Mouse (Mus musculus) cortical plate, adult 2 months (tissue): ENCODE measurements at regions not wholly inside any gene's neighbourhood (a gene's known extent, or its start where the extent isn't known, plus 50 kb on each side); places are given as distances from the start of the nearest gene placed in this dataset.

Experiments used
- H3K27ac ChIP-seq: fragments of 200-500 bp; 2 replicates; pipeline ENCODE4 v1.5.1; 2012; ENCODE audit warnings: low read length, control low read depth, inconsistent platforms; ENCODE audit not compliant: insufficient read depth
- H3K4me1 ChIP-seq: fragments of 200-500 bp; 2 replicates; pipeline ENCODE4 v1.6.1; 2011; ENCODE audit warnings: low read length; ENCODE audit not compliant: control insufficient read depth, insufficient read depth
- H3K4me3 ChIP-seq: fragments of 200-500 bp; 2 replicates; pipeline ENCODE4 v1.5.1; 2011; ENCODE audit warnings: mild to moderate bottlenecking, low read length, control low read depth; ENCODE audit not compliant: insufficient read depth
- CTCF ChIP-seq: fragments of 200-500 bp; IDR thresholded peaks from 2 replicates; pipeline ENCODE4 v1.5.1; 2011; ENCODE audit warnings: mild to moderate bottlenecking, control low read depth, low read length; ENCODE audit not compliant: insufficient read depth; ENCODE audit errors: extremely low read depth
- POLR2A ChIP-seq: fragments of 200-500 bp; IDR thresholded peaks from 2 replicates; pipeline ENCODE4 v1.6.1; 2011; ENCODE audit warnings: mild to moderate bottlenecking, low read length, control low read depth; ENCODE audit not compliant: insufficient read depth; ENCODE audit errors: extremely low read depth

DNA sequence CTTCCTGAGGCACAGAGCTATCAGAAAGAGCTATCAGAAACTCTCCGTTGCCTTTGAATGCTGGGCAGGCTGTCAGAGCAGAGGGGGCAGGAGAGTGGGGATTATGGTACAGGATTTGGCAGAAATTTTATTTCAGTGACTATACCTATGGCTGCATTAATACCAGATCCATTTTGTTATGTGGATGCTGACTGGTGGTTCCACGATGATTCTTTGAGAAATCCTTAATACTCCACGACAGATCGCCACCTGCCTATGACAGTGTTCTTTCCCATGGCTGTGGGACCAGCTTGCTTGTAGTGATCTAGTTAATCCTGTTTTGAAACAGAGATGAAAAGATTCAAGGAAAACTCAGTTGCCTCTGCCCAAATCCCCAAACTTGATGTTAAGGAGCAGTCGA lies 255.6 kb downstream of the Tmem38b start:
- no peak overlapping the region for H3K27ac ChIP-seq
- TF ChIP-seq POLR2A = no peak
- no peak for TF ChIP-seq CTCF
- no peaks in the 10 kb centered on the region for H3K4me1 ChIP-seq
- no peak overlapping the region for H3K4me3 ChIP-seq

DNA sequence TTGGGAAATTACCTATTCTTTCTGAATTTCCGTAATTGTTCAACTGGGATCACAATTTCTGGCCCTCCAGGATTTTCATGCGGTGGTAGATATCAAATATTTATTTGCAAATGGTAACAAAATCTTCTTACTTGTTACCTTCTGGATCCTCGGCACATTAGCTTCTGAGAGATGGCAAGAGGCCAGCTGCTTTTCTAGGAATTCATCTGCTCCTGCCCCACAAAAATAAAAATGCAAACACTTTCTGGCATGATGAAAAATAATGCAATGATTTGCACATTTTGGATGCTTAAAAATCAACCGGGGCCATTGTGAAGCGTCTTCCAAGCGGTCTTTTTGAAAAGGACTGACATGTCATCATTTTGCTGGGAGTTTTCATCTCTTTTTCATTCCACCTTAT lies 258.9 kb downstream of the Tmem38b start:
- H3K4me3 ChIP-seq = no peak overlapping the region
- no peaks in the 10 kb centered on the region for H3K4me1 ChIP-seq
- H3K27ac ChIP-seq = no peak overlapping the region
- TF ChIP-seq CTCF (no peak), POLR2A (no peak)

DNA sequence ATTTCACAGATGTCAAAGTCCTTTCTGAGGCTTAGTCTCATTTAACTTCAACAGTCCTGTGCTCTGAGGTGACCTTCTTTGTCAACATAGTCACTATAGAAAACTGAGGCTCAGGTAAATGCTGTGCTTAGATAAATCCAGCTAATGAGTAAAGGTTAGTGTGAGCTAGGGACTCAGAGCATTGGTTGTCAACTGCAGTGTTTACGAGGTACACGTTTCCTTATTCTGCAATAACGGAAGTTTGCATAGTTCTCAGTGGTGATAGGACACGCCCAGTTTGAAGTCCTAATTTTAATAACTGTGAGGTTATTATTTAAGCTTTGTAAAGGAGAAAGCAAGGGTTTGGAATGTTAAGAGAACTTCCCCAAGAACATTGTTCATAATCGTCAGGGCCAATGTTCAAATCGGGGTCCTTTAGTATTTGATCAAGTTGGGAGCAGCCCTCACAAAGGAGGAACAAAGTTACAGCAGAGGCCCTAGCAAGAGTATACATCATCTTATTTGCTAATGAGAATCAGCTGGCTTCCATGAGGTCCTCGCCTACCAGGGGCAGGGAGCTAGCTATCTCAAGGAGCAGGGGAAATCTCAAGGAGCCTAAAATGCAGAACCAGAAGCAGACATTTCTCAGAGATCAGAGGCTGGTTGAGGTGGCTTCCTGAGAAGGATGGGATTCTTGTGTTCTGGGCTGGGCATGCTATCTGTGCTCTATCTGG lies 268.6 kb downstream of the Tmem38b start:
- Histone ChIP-seq H3K27ac (no peak overlapping the region), H3K4me3 (no peak overlapping the region), H3K4me1 (no peaks in the 10 kb centered on the region)
- TF ChIP-seq POLR2A = no peak
- TF ChIP-seq CTCF = no peak

DNA sequence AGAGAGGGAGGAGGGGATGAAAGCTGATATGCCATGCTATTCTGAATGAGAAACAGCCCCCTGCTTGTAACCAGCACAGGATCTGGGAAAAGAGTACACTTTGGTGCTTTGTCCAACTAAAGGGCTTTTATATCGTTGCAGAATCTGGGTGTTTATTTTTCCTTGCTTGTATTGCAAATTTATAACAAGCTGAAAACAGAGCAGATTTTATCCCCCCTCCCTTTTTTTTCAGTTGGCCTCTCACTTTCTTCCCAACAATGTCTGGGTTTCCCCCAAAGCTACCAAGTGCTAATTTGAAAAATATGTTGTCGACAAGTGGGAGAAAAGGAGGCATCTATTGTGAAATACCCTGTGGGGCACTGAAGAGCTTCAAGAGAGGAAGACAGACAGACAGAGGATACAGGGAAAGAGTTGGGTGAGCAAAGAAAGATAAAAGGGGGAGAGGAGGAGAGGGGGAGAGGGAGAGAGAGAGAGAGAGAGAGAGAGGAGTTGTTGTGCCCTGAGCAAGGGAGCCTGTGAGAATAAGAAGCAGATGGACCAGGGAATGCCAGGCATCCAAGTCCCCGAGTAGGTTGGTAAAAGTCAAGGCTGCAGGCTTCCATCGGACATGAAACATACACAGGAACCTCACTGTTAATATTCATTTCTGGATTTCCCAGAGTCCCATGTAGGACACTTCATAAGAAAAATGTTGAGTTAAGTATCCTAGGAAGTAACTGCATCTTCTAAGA lies 269.5 kb downstream of the Tmem38b start:
- no peak overlapping the region for H3K4me3 ChIP-seq
- H3K4me1 ChIP-seq = no peaks in the 10 kb centered on the region
- no peak overlapping the region for H3K27ac ChIP-seq
- TF ChIP-seq POLR2A (no peak), CTCF (no peak)

DNA sequence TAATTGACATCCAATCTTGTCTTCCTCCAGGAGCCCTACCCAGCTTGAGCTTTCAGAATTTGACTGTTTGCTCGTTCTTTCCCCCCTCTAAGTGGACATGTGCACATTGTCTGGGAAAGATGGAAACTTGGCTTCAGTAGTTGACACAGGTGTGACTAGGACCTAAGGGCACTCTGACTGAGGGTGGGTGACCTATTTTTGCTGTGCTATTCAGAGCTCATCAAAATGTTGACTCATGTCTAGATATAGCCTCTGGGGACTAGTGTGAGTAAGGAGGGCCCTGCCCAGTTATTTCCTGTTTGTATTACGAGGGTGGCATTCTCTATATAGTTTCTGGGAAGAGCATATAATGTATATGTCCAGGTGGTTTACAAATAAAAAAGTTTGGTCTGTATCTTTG lies 271.7 kb downstream of the Tmem38b start:
- no peaks in the 10 kb centered on the region for H3K4me1 ChIP-seq
- TF ChIP-seq POLR2A (no peak), CTCF (no peak)
- H3K27ac ChIP-seq = no peak overlapping the region
- no peak overlapping the region for H3K4me3 ChIP-seq

DNA sequence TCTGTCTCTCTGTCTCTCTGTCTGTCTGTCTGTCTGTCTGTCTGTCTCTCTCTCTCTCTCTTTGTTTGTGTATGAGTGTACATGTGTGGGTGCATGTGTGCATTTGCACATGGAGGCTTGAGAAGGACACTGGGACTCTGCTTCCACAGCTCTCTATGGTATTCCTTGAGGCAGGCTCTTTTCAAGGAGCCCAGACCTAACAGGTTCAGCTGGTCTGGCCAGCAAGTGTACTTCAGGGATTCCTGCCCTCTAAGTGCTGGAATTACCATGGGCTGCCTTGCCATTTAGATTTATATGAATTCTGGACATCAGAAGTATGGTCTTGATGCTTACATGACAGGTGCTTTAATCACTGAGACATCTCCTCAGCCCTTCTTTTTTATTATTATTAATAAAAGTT lies 274.4 kb downstream of the Tmem38b start:
- no peak overlapping the region for H3K27ac ChIP-seq
- no peak overlapping the region for H3K4me3 ChIP-seq
- H3K4me1 ChIP-seq = no peaks in the 10 kb centered on the region
- TF ChIP-seq POLR2A = no peak
- TF ChIP-seq CTCF = no peak

DNA sequence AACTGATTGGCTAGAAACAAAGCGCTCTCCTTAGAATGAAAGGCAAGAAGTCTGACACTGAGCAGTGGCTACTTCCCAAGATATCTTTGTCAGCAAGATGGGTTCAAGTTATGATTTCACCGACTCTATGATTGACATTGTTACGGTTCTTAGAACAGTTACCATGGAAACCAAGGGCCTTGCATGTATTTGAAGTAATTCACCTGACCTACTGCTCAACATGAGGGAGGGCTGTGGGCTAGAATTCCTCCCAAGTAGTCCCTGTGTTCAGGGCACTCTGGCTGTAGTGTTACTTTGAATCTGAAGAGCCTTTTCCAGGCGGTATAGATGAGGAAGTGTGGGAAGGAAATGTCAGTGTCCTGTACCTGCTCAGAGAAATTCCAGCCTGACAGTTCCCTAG lies 281.1 kb downstream of the Tmem38b start:
- Histone ChIP-seq H3K4me1 (no peaks in the 10 kb centered on the region), H3K27ac (no peak overlapping the region), H3K4me3 (no peak overlapping the region)
- no peak for TF ChIP-seq POLR2A
- TF ChIP-seq CTCF = no peak

DNA sequence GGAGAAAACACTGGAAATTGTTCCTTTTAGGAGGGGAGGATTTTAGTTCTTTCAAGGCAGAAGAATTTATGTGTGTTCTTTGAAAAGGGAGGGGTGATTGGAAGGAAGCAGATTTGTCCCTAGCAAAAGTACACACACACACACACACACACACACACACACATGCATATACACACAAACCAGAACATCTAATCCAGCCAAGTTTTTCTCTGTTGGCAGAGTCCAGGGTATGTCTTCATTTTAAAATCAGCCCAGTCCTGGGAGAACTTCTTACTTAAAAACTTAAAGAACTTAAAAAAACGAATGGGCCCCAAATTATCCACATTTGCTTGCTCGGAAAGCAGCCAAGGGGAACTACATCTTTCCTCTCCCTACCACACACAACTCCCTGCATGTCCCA lies 290.5 kb downstream of the Tmem38b start:
- H3K4me3 ChIP-seq = no peak overlapping the region
- H3K4me1 ChIP-seq = peaks cover 2% of the 10 kb centered on the region; the same call in 1 of the 2 replicates
- H3K27ac ChIP-seq = no peak overlapping the region
- TF ChIP-seq POLR2A (no peak), CTCF (no peak)

DNA sequence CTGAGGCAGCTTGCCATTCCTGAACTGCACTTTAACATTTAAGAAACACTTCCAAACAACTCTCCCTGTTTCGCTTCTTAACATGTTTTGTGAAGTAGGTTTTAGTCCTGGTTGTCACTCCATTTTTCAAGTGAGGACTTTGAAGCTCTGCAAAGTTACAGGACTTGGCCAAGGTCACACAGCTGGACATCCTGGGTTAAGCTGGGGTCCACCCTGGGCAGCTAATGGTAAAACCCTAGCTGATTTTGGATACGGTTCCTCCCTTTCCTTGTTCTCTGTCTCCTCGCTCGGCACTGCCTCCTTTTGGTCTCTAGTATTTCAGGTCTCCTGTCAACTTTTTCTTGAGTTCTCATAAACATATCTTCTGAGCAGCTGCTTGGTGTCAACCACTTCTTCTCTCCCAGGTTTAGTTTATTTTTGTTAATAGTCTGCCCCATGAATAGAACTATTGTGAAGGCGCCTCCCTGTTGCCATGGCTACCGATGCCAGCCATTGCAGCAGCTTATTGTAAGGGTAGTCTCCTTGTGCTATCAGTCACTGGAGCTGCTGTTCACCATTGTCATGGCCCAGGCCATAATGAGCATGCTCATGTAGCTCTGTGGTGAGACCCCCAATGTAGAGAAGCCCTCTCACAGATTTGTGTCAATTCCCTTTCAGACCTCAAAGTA lies 292.5 kb downstream of the Tmem38b start:
- H3K27ac ChIP-seq = no peak overlapping the region
- H3K4me3 ChIP-seq = no peak overlapping the region
- peaks cover 2% of the 10 kb centered on the region; the same call in 1 of the 2 replicates for H3K4me1 ChIP-seq
- TF ChIP-seq CTCF (no peak), POLR2A (no peak)
